Mouse (Mus musculus) bone marrow, adult 2 months (tissue): ENCODE data around the gene Pole2. TPM values are rescaled to one million over a fixed set of nuclear protein-coding genes. Genes with fewer than 3 reads are reported as not detected.
"Not testable (repeated sequence)": the region's sequence is repeated elsewhere in the genome, so short reads cannot be mapped to it uniquely, and the experiment has no call there.

Experiments
- H3K27ac ChIP-seq: fragments of 200-500 bp; 2 replicates; pipeline ENCODE4 v1.5.1; 2012; ENCODE audit warnings: low read depth, mild to moderate bottlenecking, control low read depth, inconsistent platforms, low read length; ENCODE audit not compliant: control insufficient read depth, poor library complexity, insufficient read depth
- H3K4me1 ChIP-seq: fragments of 200-500 bp; 2 replicates; pipeline ENCODE4 v1.6.1; 2011; ENCODE audit warnings: low read length; ENCODE audit not compliant: control insufficient read depth, insufficient read depth
- H3K4me3 ChIP-seq: fragments of 200-500 bp; replicated peaks from 2 replicates; pipeline ENCODE3; 2011; ENCODE audit warnings: mild to moderate bottlenecking, low read depth, low read length, control low read depth; ENCODE audit not compliant: control insufficient read depth
- CTCF ChIP-seq: fragments of 200-500 bp; IDR thresholded peaks from 2 replicates; pipeline ENCODE4 v1.5.1; 2011; ENCODE audit warnings: low read length, control low read depth; ENCODE audit not compliant: control insufficient read depth, insufficient read depth
- POLR2A ChIP-seq: fragments of 200-500 bp; IDR thresholded peaks from 2 replicates; pipeline ENCODE4 v1.6.1; 2011; ENCODE audit warnings: low read depth, mild to moderate bottlenecking, control low read depth, low read length, borderline replicate concordance; ENCODE audit not compliant: control insufficient read depth
- WGBS: fragments of 180-500 bp; shearing (Covaris S2); methylation state at CpG from one replicate; pipeline ENCODE4 v1.1.7; 2018; 5-methylcytosine and 5-hydroxymethylcytosine counted together
- polyA plus RNA-seq: library from polyadenylated mRNA; stranded (reverse); fragments of >200 nt; gene quantifications from 2 replicates; pipeline ENCODE4 v1.2.4, GENCODE M21; 2011; ENCODE audit warnings: low replicate concordance; ENCODE audit not compliant: missing spikeins, insufficient read depth, insufficient read length

The Pole2 gene
- polyA plus RNA-seq, 1 experiment = 9.1 TPM

GRCm38 (mm10) chr12:69159578-69159940 is 68.4 kb downstream of the Pole2 start:
- TF ChIP-seq CTCF = no peak
- no peak for TF ChIP-seq POLR2A
- Histone ChIP-seq H3K4me3 (peak overlapping the region; percentile 25), H3K4me1 (peaks cover 2% of the 10 kb centered on the region; the same call in 1 of the 2 replicates), H3K27ac (peak overlapping the region; percentile 37; the same call in 1 of the 2 replicates)
- 2% methylated on average over 9 of the region's 9 CpGs for WGBS

DNA sequence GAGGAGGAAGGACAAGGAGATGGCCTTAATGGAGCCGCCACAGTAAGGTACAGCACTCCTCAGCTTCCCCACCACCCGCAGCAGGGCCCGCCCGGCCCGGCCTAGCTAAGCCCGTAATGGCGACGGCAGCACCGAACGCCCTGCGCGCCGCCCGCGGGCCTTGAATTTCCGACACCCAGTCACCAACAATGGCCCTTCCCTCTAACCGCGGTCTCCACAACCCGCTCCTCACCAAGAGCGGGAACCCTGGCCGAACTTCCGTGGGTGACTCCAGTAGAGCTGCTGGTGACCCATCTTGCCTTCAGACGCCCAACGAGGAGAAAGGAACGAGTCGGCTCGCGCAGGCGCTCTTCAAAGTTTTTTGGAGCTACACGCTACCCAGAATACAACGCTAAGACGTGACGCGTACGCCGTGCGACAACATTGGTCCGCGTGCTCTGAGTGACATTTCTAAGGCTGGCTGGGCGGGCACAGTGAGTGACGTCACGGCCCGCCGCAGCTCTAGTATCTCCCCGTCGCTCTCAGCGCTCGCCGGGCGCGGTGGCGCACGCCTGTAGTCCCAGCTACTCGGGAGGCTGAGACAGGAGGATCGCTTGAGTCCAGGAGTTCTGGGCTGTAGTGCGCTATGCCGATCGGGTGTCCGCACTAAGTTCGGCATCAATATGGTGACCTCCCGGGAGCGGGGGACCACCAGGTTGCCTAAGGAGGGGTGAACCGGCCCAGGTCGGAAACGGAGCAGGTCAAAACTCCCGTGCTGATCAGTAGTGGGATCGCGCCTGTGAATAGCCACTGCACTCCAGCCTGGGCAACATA is 69.0 kb downstream of the Pole2 start, which contains the start of gene Rps29:
Gene Rps29, minus strand, starts transcription at position 422 of the 813 bp plus-strand sequence.
- Histone ChIP-seq H3K4me3 (peak within 1 kb of the TSS; percentile 93), H3K27ac (peak within 1 kb of the TSS; percentile 93)
- not testable (repeated sequence) for H3K4me1 ChIP-seq
- WGBS = under 1% methylated on average over 58 of the region's 68 CpGs
- peak; percentile 61 for TF ChIP-seq POLR2A

GRCm38 (mm10) chr12:69158366-69158764 is 69.6 kb downstream of the Pole2 start:
- peak overlapping the region; percentile 93 for H3K27ac ChIP-seq
- no peak for TF ChIP-seq CTCF
- TF ChIP-seq POLR2A = no peak
- under 1% methylated on average over 19 of the region's 19 CpGs for WGBS
- peak overlapping the region; percentile 93 for H3K4me3 ChIP-seq
- H3K4me1 ChIP-seq = peaks cover 2% of the 10 kb centered on the region; the same call in 1 of the 2 replicates

DNA sequence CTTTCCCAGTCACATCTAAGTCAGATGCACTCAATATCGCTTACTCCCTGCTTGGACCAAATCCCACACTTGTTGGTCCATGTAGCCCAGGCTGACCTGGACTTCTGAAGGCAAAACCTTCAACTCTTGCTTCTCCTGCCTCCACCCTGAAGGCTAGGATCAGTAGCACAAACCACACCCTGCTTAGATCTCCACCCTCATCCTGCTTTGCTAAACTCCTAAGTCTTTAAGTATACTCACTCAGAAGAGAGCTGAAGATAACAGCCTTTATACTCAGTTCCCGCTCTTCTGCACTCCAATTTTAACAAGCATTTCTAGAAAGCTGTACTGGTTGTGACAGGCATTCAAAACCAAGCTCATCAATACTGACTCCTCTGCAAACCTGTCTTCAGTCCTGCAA is 70.9 kb downstream of the Pole2 start:
- TF ChIP-seq POLR2A (no peak), CTCF (no peak)
- Histone ChIP-seq H3K27ac (peak overlapping the region; percentile 3; the same call in 1 of the 2 replicates), H3K4me3 (peak overlapping the region; percentile 1), H3K4me1 (peaks cover 2% of the 10 kb centered on the region; the same call in 1 of the 2 replicates)
- WGBS = 82% methylated on average over 2 of the region's 2 CpGs

DNA sequence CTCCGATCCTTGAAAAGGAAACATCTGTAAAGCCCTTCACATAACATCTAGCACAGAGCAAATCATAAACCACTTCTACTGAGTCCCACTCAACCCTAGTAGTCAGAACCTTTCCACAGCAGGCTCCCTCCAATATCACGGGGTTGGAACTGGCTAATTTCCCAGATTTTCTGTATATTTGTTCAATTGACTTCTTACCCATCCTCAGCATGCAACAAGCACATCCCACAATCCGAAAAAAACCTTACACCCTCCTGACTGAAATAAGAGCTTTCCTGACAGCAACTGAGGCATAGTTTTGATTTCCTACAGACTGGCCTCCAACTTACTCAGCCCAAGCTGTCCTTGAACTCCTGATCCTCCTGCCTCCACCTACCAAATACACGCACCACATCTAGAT is 71.6 kb downstream of the Pole2 start:
- Histone ChIP-seq H3K4me1 (peaks cover 2% of the 10 kb centered on the region; the same call in 1 of the 2 replicates), H3K4me3 (no peak overlapping the region), H3K27ac (no peak overlapping the region)
- WGBS = 87% methylated on average over 4 of the region's 4 CpGs
- no peak for TF ChIP-seq POLR2A
- TF ChIP-seq CTCF = no peak

- H3K27ac ChIP-seq = no peak overlapping the region
- TF ChIP-seq POLR2A (no peak), CTCF (no peak)
- no peak overlapping the region for H3K4me3 ChIP-seq
- 72% methylated on average over 2 of the region's 2 CpGs for WGBS
- H3K4me1 ChIP-seq = peaks cover 2% of the 10 kb centered on the region; the same call in 1 of the 2 replicates
These were observed 72.1 kb downstream of the Pole2 start for GRCm38 (mm10) chr12:69155923-69156322.

Other genes starting within 250 kb of the Pole2 start
- gene Rps29, start 69.0 kb downstream of the Pole2 start, polyA plus RNA-seq = 1,025 and 1,436 TPM in 2 replicates
- 14.2 and 17.3 TPM in 2 replicates for gene Lrr1, start 59.4 kb downstream of the Pole2 start, polyA plus RNA-seq
- gene Rpl36al, start 44.1 kb downstream of the Pole2 start, polyA plus RNA-seq = 622 and 901 TPM in 2 replicates
- gene Mgat2, start 44.0 kb downstream of the Pole2 start, polyA plus RNA-seq = 7.5 and 13.2 TPM in 2 replicates
- 3.0 TPM in 1 of 2 replicates, not detected in the other for gene Gm49383, start 31.1 kb downstream of the Pole2 start, polyA plus RNA-seq
- gene Dnaaf2, start 29.8 kb downstream of the Pole2 start, polyA plus RNA-seq = 2.1 and 3.1 TPM in 2 replicates
- 22.6 and 26.6 TPM in 2 replicates for gene Gm49384, start 23.9 kb downstream of the Pole2 start, polyA plus RNA-seq
- gene Klhdc1, start 13.0 kb upstream of the Pole2 start, polyA plus RNA-seq = 1.9 TPM in 1 of 2 replicates, not detected in the other
- 26.7 and 27.7 TPM in 2 replicates for gene Klhdc2, start 68.5 kb upstream of the Pole2 start, polyA plus RNA-seq
- 28.9 and 43.5 TPM in 2 replicates for gene Nemf, start 129.0 kb upstream of the Pole2 start, polyA plus RNA-seq
- gene Arf6, start 144.0 kb upstream of the Pole2 start, polyA plus RNA-seq = 48.1 and 48.4 TPM in 2 replicates
- gene Gm9887, start 144.3 kb upstream of the Pole2 start, polyA plus RNA-seq = not detected in 2 replicates